Comparison of ENCODE assay signal across 11 mouse cellular contexts in genomic region chr6:117071311-117071710, GRCm38 (mm10).
A peak's percentile ranks its signal among the peaks of the same experiment; 100 is the strongest.
DNase-seq lines count a peak whose midpoint lies in the region; ATAC-seq lines count a peak whose summit lies in the region.
"Had no signal": no experiment of that assay in that cellular context is flagged by ENCODE, and none has a peak within 500 bp of the region (broad histone marks: within the 10 kb centered on the region; RNA-seq: fewer than 3 reads in every experiment).

No protein-coding gene starts in this region.

- no peaks in the 10 kb centered on the region for H3K36me3 ChIP-seq in intestine, embryonic 15.5 days
- no peaks in the 10 kb centered on the region for H3K36me3 ChIP-seq in forebrain, embryonic 15.5 days
- H3K36me3 ChIP-seq: heart, embryonic 13.5 days; lung, embryonic 15.5 days; neural tube, embryonic 13.5 days had no signal

- no peaks in the 10 kb centered on the region for H3K9me3 ChIP-seq in intestine, embryonic 15.5 days
- H3K9me3 ChIP-seq in forebrain, embryonic 15.5 days: no peaks in the 10 kb centered on the region
- H3K9me3 ChIP-seq: heart, embryonic 13.5 days; lung, embryonic 15.5 days; neural tube, embryonic 13.5 days had no signal

- no peak overlapping the region for H3K9ac ChIP-seq in intestine, embryonic 15.5 days
- H3K9ac ChIP-seq in forebrain, embryonic 15.5 days (replicated peaks): no peak overlapping the region
- H3K9ac ChIP-seq: heart, embryonic 13.5 days; lung, embryonic 15.5 days; neural tube, embryonic 13.5 days had no signal

- WGBS in intestine, embryonic 15.5 days: 83% methylated on average over 6 of the region's 6 CpGs
- 67% methylated on average over 6 of the region's 6 CpGs for WGBS in forebrain, embryonic 15.5 days

- no peaks in the 10 kb centered on the region for H3K27me3 ChIP-seq in intestine, embryonic 15.5 days (replicated peaks)
- H3K27me3 ChIP-seq in forebrain, embryonic 15.5 days: no peaks in the 10 kb centered on the region
- H3K27me3 ChIP-seq: lung, embryonic 15.5 days; neural tube, embryonic 13.5 days had no signal

- H3K4me1 ChIP-seq in intestine, embryonic 15.5 days (replicated peaks): no peaks in the 10 kb centered on the region
- H3K4me1 ChIP-seq in forebrain, embryonic 15.5 days: no peaks in the 10 kb centered on the region
- H3K4me1 ChIP-seq: lung, embryonic 15.5 days; neural tube, embryonic 13.5 days had no signal

- H3K4me2 ChIP-seq in intestine, embryonic 15.5 days (replicated peaks): no peak overlapping the region
- no peak overlapping the region for H3K4me2 ChIP-seq in forebrain, embryonic 15.5 days (replicated peaks)
- H3K4me2 ChIP-seq: heart, embryonic 13.5 days; lung, embryonic 15.5 days; neural tube, embryonic 13.5 days had no signal

- peak; percentile 6 to 11 for DNase-seq in kidney, postnatal 36 days
- DNase-seq in kidney, adult 18-20 months: no peak
- DNase-seq in frontal cortex, postnatal 36 days (ENCODE audit: low spot score in 2 of 2): peak; percentile 58 to 73
- DNase-seq in layer of hippocampus, postnatal 36 days: peak; percentile 68 to 75
- peak; percentile 69 to 70 for DNase-seq in right cerebral cortex, postnatal 36 days (ENCODE audit: low spot score in 2 of 2)
- DNase-seq in thymus, adult 18-20 months: no peak

- H3K27ac ChIP-seq in intestine, embryonic 15.5 days: no peak overlapping the region
- no peak overlapping the region for H3K27ac ChIP-seq in forebrain, embryonic 15.5 days (replicated peaks)
- H3K27ac ChIP-seq: heart, embryonic 13.5 days; lung, embryonic 15.5 days; neural tube, embryonic 13.5 days had no signal

- H3K4me3 ChIP-seq in intestine, embryonic 15.5 days (replicated peaks): no peak overlapping the region
- no peak overlapping the region for H3K4me3 ChIP-seq in forebrain, embryonic 15.5 days
- H3K4me3 ChIP-seq: heart, embryonic 13.5 days; lung, embryonic 15.5 days; neural tube, embryonic 13.5 days had no signal

- no peak for ATAC-seq in intestine, embryonic 15.5 days
- ATAC-seq in forebrain, embryonic 15.5 days (replicated peaks): no peak

Comparison
In these comparisons a context has a peak if more than half of its experiments do, and no peak if none do; other contexts are left out.
1. DNase-seq: peak in kidney, postnatal 36 days (2 of 2), frontal cortex, postnatal 36 days (2 of 2), layer of hippocampus, postnatal 36 days (2 of 2) and right cerebral cortex, postnatal 36 days (2 of 2); none in kidney, adult 18-20 months (single experiment) and thymus, adult 18-20 months (0 of 2).